Mouse (Mus musculus) kidney, adult 2 months (tissue): ENCODE results near the gene Gm21985.

Experiments
- CTCF ChIP-seq: fragments of 200-500 bp; conservative IDR thresholded peaks from 2 replicates; pipeline ENCODE4 v1.5.1; 2011; ENCODE audit warnings: low read depth, mild to moderate bottlenecking, control low read depth, low read length, moderate library complexity, mixed read lengths; ENCODE audit not compliant: insufficient read depth, insufficient read length
- POLR2A ChIP-seq: fragments of 200-500 bp; IDR thresholded peaks from one replicate; pipeline ENCODE4 v1.6.1; 2011; ENCODE audit warnings: low read depth, low read length, control low read depth

DNA sequence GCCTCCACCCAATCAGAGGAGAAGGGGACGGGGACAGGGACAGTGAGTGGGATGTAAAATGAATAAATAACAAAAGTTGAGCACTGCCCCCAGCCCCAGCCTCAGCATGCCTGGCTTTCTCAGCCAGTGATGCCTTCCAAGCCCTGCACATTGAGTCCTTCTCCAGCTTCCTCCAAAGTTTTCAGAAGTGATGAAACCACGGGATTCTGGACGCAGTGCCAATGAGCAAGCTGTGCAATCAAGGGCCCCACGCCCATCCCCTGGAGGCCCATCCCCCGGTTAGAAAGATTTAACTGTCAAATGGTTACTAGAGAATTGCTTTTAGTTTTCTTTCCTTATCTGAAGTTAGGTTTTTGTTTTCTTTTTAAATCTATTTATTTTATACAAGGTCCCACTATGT is 103.8 kb downstream of the Gm21985 start:
- TF ChIP-seq POLR2A: no peak
- TF ChIP-seq CTCF: no peak
